Mouse (Mus musculus) adrenal gland, adult 8-10 months (tissue): ENCODE results near the gene Tbc1d22b. TPM values are rescaled to one million over a fixed set of nuclear protein-coding genes. Genes with fewer than 3 reads are reported as not detected.
A peak's percentile ranks its signal among the peaks of the same experiment; 100 is the strongest.

Source experiments
- DNase-seq: peaks from one replicate; pipeline ENCODE4 v3.0.0; 2022
- total RNA-seq, 4 experiments: library from RNA; stranded (reverse); gene quantifications; 2 replicates each; pipeline ENCODE4 v1.2.4; 2022

Gene Tbc1d22b
- total RNA-seq, 4 experiments from 2014 or later, result 23.9 to 40.4 (median 32.0) TPM

GRCm38 (mm10) chr17:29541419-29541818, 8.2 kb upstream of the Tbc1d22b start:
- DNase-seq, result peak; percentile 92

DNA sequence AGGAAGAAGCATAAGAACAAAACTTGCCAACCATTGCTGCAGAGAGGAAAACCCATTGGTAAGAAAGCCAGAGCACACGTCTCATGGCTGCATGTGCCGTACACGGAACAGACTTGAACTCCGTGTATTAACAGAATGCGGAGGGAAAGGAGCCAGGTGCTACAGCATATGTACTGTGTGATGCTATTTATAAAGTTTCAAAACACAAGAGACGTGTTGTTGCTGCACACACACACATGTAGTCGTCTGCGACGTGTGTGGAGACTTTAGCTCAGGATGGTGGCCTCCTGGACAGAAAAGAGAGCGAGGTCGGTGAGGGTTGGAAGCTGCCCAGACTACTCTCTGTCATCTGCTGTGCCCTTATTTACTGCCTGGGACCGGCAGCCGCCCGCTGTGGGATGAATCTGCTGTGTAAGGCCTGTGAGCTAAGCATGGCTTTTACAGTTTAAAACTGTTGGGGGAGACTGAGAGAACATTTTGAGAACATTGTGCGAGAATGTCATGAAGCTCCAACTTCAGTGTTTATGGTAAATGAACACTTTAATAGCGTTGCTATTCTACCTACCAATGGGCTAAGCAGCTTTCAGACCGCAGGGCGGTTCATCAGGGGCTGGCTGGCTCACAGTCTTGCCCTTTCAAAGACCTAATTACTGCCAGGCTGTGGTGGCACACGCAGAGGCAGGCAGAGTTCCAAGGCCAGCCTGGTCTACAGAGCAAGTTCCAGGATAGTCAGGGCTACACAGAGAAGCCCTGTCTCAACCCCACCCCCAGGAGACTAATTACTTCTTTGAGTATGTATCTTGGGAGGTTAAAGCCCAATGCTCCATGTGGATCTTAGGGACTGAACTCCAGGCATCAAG, 6.5 kb upstream of the Tbc1d22b start:
- no peak for DNase-seq

DNA sequence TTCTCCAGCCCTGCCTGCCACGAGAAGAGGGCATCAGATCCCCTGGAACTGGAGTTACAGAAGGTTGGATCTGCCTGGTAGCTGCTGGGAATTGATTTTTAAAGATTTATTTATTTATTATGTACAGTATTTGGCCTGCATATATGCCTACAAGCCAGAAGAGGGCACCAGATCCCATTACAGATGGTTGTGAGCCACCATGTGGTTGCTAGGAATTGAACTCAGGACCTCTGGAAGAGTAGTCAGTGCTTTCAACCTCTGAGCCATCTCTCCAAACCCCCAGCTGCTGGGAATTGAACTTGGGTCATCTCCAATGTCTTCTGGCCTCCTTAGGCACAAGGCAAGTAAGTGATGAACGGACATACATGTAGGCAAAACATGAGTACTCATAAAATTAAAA, 5.5 kb upstream of the Tbc1d22b start:
- DNase-seq, result no peak

- DNase-seq, result no peak
Observed at GRCm38 (mm10) chr17:29545241-29545640, 4.3 kb upstream of the Tbc1d22b start.

GRCm38 (mm10) chr17:29548494-29548893, 1.1 kb upstream of the Tbc1d22b start:
- DNase-seq, result no peak

DNA sequence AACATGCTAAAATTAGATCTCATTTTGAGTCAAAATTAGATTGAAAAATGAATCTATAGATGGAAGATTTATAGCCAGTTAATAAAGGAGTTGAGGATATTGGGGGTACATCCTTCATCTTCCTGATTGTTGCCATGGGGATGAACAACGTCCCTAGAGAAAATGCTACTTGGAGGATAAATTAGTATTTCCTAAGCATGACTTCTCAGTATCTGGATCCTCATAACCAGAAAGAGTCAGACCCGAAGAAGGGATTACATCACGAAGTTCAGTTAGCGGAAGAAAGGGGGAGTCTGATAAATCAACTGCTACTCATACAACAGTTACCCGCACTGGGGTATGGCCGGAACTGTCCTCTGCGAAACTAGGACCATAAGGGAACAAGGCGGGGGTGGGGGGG, 591 bp upstream of the Tbc1d22b start:
- DNase-seq, result no peak

DNA sequence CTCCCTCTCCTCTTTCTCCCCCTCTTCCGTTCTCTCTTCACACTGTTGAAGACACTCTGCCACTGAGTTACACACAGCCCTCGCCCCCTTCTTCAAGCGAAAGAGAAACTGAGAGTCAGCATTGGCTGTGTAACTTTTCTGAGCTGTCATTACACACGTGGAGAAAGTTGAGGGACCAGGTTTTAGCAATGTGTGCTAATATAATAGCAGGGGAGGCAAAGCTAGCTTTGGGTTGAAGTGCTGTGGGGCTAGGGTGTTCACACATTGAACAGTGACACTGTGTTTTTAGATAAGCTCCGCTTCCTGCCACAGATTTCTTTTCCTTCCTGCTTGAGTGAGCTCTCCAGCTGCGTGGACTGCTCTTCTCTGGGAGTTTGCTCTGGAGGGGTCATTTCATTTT, 1.4 kb downstream of the Tbc1d22b start:
- DNase-seq, result no peak

GRCm38 (mm10) chr17:29552162-29552732, 2.7 kb downstream of the Tbc1d22b start, which contains the start of gene Tmem217:
Gene Tmem217 (minus strand): TSS chr17:29552385.
- DNase-seq, result no peak

DNA sequence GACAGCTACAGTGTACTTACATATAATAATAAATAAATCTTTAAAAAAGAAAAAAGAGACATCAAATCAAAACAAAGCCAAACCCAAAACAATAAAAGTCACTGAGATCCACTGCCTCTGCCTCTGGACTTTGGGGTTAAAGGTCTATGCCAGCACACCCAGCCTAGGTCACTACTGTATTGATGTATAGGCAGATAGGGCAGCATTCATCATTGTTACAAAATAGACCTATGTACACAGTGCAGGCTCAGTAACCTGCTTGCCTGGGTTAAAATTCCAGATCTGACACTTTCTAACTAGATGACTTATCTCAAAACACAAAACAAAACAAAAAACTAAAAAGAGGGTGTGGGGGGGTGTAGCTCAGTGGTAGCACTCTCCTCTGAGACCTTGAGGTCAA, 4.6 kb downstream of the Tbc1d22b start:
- DNase-seq, result no peak

DNA sequence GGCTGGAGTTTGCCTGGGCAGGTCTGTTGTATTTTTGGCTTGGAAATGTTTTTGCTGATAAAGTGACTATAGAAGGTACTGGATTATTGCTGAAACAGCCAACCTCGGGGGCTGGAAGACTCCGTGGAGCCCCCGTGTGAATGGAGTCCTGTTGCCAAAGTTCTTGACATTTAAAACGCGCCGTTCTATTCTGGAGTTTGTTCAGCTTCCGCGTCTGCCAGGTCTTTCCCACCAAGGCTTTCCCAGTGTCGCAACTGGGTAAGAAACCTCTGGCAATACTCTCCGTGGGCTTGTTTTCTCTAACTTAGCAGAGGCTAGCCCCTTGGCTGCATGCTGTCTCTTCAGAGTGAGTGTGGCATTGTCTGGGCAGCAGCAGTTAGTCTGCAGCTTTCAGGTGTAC, 6.9 kb downstream of the Tbc1d22b start:
- peak; percentile 20 for DNase-seq

DNA sequence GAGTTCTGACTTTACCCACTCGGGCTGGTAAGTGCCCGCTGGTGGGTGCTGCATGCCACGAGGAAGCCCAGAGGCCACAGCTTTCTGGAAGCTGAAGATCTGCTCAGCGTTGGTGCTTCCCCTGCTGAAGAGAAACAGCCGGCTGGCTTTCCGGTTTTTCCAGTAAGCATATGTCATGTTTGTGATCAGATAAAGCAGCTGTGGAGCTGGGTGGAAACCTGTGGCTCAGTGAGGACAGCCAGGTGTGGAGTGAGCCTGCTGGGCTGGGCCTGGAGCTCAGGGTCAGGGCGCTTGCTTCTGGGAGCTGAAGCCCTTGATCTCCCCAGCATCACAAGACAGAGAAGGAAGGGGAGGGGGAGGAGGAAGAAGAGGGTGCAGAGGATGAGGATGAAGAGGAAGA, 7.3 kb downstream of the Tbc1d22b start:
- no peak for DNase-seq

- no peak for DNase-seq
Observed at GRCm38 (mm10) chr17:29558476-29558875, 8.9 kb downstream of the Tbc1d22b start.

DNA sequence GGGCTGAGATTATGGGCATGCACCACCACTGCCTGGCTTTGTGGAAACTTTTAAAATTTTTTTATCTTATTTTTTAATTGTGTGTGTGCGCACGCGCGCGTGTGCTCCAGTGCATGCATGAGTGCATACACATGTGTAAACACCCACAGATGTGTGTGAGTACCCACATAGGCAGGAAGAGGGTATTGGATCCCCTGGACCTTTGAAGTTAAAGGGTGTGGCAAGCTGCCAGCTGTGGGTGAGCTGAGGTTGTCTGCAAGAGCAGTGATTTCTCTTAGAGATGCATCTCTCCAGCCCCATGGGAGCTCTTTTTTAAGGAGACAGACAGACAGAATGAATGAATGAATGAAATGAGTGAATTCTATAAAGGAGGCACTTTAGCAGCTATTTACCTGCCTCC, 15.9 kb downstream of the Tbc1d22b start:
- DNase-seq, result no peak

DNA sequence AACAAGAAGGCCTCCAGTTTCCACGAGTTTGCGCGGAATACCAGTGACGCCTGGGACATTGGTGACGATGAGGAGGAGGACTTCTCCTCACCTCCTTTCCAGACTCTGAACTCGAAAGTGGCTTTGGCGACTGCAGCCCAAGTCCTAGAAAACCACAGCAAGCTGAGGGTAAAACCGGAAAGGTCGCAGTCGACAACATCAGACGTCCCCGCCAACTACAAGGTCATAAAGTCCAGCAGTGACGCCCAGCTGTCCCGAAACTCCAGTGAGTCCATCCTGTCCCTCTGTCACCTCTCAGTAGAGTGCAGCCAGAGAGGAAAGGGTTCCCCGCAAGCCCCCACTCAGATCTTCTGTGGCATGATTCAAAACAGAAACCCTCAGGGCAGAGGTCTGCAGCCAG, 18.9 kb downstream of the Tbc1d22b start:
- peak; percentile 31 for DNase-seq

DNA sequence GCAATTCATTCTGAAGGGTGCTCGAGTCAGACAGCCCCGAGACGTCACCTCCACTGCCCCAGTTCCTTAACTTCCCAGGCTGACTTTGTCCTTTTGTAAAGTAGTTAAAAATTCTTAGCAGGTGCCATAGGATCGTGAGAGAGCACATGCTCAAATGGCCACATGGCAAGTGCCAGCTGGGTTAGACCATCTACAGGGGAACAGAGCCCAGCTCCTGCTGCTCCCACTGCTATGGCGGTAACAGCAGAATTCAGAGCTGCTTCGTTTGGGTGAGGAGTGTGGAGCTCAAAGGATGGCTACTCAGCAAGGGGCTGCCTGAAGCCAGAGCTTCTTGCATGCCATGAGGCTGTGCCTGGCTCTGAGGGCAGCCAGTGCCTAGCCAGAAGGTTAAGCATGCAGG, 20.2 kb downstream of the Tbc1d22b start:
- no peak for DNase-seq

DNA sequence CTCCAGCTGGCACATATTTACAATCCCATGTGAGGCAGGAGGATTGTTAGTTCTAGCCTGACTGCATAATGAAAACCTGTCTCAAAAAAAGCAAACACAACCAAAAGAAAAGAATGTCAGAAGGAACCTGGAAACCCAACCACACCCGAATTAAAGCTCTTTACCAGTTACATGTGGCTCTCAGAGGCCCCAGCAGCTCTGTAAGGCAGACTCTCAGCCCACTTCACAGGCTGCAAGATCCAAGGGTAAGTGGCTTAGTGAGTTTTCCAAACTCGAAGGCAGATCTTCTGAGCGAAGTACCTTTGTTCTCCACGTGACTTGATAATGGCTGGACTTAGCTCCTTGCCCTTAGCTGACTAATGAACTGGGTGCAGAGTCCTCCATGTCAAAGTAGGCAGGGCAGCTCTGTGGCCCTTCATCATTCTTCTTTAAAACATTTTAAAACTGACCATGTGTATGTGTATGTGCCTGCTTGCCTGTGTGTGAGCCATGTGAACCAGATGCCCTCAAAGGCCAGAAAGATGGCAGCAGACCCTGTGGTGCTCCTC, 30.1 kb downstream of the Tbc1d22b start:
- DNase-seq, result no peak

GRCm38 (mm10) chr17:29583569-29583968, 34.0 kb downstream of the Tbc1d22b start:
- no peak for DNase-seq

DNA sequence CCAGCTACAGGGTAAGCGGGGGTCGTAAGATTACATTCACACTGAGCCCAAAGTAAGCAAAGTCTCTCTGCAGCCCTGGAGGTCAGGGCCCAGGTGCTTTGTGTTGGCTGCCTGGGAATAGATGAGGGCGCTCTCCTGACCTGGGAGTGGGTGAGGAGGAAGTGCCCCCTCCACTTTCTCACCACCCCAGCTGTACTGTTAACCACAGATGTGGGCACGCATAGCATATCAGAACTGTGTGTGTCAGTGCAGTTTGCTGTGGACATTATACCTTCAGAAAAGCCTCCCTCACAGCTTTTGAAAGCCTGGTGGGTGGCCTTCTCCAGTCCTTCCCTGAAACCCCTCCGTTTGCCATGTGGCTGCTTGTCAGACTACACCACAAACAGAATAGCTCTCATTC, 34.7 kb downstream of the Tbc1d22b start:
- DNase-seq, result no peak

DNA sequence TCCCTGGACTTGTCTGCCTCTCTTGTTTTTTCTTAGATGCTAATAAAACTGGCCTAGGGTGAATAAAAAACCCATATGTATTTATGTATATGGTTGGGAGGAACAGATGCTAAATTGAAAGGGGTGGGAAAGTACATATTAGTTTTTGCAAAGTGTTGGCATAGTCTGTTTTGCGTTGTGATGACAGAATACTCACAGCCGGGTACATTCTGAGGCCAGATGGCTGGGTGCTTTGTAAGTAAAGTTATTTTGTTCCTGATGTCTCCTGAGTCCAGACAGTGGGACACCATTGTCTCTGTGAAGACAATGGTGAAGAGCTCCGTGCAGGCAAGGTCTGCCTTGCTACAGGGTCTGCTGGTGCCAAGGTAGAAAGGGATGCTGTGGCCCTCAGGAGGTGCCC, 35.2 kb downstream of the Tbc1d22b start:
- no peak for DNase-seq

- no peak for DNase-seq
Observed at GRCm38 (mm10) chr17:29585446-29585845, 35.9 kb downstream of the Tbc1d22b start.

DNA sequence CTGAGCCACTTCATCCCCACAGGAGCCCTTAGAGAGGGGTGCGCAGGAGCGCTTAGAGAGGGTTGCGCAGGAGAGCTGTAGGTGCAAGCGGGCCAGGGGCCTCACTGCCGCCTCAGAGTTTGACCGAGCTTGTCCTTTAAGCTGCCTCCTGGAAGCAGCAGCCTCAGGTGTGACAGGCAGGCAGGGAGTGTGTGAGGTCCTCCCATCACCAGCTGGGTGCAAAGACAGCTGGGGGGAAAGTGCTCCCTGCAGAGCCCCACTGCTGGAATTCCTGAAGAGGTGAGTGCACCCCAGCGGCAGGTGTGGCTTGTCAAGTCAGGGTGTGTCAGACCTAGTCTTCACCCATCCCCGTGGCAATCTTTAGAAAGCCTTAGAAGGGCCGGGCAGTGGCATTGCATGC, 37.3 kb downstream of the Tbc1d22b start:
- no peak for DNase-seq

DNA sequence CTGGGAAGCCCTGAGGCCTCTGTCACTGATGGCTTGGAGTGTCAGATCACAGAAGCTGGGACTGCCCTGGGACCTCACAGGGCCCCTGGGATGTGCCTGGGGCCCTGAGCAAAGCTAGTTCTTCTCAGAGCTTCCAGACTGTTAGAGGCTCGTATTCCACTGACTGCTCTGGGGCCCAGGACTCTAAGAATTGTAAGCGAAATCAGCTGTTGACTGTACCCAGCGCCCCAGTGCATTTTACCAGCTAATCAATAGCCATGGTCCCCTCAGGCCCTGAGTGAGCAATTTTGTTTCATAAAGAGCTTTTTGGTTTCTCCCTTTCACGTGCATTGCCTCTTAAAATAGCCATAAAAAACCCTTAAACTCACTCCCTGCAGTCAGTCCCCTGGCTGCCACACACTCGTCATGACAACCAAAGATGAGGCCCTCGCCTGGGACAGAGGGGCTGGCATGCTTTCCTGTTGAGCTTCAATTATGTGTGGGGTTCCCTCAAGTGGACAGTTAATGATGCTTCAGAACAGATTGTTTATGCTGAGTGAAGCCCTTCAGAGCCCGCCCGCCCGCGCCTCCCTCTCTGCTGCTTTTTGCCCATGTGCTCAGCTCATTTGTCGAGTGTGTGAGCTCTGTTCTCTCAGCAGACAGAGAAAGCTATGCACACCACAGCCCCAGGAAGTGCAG, 39.8 kb downstream of the Tbc1d22b start:
- DNase-seq, result no peak
